Mouse (Mus musculus): ENCODE data around the gene Gm49661. TPM values are rescaled to one million over a fixed set of nuclear protein-coding genes. Genes with fewer than 3 reads are reported as not detected.

Gm49661 gene
- polyA plus RNA-seq, 1 experiment = not detected

DNA sequence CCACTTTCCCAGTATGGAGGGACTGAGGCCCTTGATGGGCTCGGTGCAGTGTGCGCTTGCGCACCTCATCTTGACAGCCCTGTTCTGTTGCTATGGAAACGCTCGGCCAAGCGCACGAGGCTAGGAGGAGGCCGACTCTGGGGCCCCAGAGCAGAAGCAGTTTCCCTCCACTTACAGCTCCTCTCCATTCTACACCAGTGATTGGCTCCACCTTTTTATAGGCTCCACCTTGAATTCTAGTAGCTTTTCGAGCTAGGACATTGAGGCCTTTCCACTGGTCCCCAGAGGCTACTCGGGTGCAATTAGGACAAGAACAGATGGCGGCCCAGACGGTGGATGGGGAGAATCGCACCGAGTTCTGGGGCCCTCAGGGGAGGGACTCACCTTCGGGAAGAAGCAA lies 34.4 kb downstream of the Gm49661 start:
- no peak for DNase-seq (ENCODE audit: low spot score)

- DNase-seq (ENCODE audit: low spot score) = no peak
These were observed 35.3 kb downstream of the Gm49661 start for GRCm38 (mm10) chr8:84933767-84934559.

- DNase-seq (ENCODE audit: low spot score) = no peak
These were observed 38.7 kb downstream of the Gm49661 start for GRCm38 (mm10) chr8:84930582-84930981.

DNA sequence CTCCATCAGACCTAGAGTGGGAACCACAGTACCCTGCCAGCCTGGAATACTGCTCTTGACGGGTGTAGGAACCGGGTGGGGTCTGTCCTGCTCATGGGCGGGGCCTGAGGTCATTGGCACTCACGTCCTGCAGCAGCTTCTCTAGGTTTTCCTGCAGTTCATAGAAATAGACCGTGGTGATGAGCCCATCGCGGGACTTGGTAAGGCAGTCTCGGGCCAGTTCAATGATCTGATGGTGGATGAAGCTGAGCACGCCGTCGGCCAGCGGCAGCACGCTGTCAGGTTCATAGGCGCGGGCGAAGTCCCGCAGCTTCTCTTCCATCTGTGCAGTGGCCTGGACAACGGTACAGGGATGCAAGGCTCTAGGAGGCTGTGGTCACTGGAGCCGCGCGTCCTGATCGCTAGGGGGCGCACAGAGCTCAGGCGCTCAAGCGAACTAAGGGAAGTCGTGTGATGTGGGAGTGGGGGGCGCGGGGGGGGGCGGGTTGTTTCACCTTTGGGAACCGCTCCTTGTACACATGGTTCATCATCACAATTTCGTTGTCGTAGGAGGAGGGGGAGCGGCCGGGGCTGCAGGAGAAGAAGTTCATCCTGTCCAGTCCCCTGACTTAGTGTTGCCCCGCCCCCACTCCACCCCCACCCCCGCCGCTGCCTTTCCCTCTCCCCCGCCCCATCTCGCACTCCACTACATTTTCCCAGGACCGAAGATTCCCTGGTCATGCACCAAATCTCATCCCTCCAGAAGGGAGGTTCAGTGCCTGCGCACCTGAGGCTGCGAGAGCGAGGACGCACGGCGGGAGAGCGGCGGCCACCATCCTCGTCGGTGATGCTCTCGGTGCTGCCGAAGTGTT lies 40.6 kb downstream of the Gm49661 start:
- no peak for DNase-seq (ENCODE audit: low spot score)

- DNase-seq (ENCODE audit: low spot score) = no peak
These were observed 41.7 kb downstream of the Gm49661 start for GRCm38 (mm10) chr8:84927513-84927912.

DNA sequence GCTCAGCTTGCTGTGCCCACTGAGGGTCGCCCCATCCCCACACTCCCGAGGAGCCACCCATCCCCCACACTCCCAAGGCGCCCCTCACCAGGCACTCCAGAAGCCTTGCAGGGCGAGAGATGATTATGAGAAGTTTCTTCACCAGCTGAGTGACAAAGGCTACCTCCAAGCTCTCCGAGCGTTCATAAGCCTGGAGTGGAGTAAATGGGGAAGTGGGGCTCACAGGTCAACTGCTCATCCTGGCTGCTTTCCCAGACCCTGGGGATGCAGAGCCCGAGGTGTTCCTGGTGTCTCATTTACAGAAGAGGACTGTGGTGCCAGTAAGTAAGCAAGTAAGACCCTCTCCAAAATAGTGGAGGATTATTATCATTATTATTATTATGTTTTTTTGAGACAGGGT lies 43.7 kb downstream of the Gm49661 start:
- DNase-seq (ENCODE audit: low spot score) = no peak

- no peak for DNase-seq (ENCODE audit: low spot score)
These were observed 47.6 kb downstream of the Gm49661 start for GRCm38 (mm10) chr8:84921596-84921995.

GRCm38 (mm10) chr8:84918646-84919045 lies 50.6 kb downstream of the Gm49661 start:
- no peak for DNase-seq (ENCODE audit: low spot score)

GRCm38 (mm10) chr8:84917781-84918180 lies 51.5 kb downstream of the Gm49661 start:
- DNase-seq (ENCODE audit: low spot score) = no peak

Other genes with a start within 250 kb of the Gm49661 start
- 1.0 and 1.2 TPM in 2 replicates for gene G430095P16Rik, start 246.4 kb downstream of the Gm49661 start, polyA plus RNA-seq (2012; rRNA removed)
- 21.7 and 77.0 TPM in 2 replicates for gene Nfix, start 169.1 kb downstream of the Gm49661 start, polyA plus RNA-seq (2012; rRNA removed)
- gene Dand5, start 146.6 kb downstream of the Gm49661 start, polyA plus RNA-seq (2012; rRNA removed) = 4.7 and 4.8 TPM in 2 replicates
- gene Gadd45gip1, start 137.9 kb downstream of the Gm49661 start, polyA plus RNA-seq (2012; rRNA removed) = 22.0 and 22.2 TPM in 2 replicates
- gene Rad23a, start 128.8 kb downstream of the Gm49661 start, polyA plus RNA-seq (2012; rRNA removed) = 63.3 and 69.9 TPM in 2 replicates
- 362 and 430 TPM in 2 replicates for gene Calr, start 122.5 kb downstream of the Gm49661 start, polyA plus RNA-seq (2012; rRNA removed)
- 39.2 and 51.4 TPM in 2 replicates for gene Farsa, start 112.4 kb downstream of the Gm49661 start, polyA plus RNA-seq (2012; rRNA removed)
- gene Syce2, start 97.3 kb downstream of the Gm49661 start, polyA plus RNA-seq (2012; rRNA removed) = 2.8 and 3.2 TPM in 2 replicates
- 31.4 and 33.1 TPM in 2 replicates for gene Gcdh, start 75.5 kb downstream of the Gm49661 start, polyA plus RNA-seq (2012; rRNA removed)
- 0.15 TPM in 2 replicates for gene Klf1, start 67.5 kb downstream of the Gm49661 start, polyA plus RNA-seq (2012; rRNA removed)
- 18.4 and 20.4 TPM in 2 replicates for gene Dnase2a, start 60.9 kb downstream of the Gm49661 start, polyA plus RNA-seq (2012; rRNA removed)
- gene Mast1, start 32.1 kb downstream of the Gm49661 start, polyA plus RNA-seq (2012; rRNA removed) = 0.17 and 0.19 TPM in 2 replicates
- not detected in 2 replicates for gene Rtbdn, start 22.4 kb downstream of the Gm49661 start, polyA plus RNA-seq (2012; rRNA removed)
- 215 and 231 TPM in 2 replicates for gene Prdx2, start 154 bp upstream of the Gm49661 start, polyA plus RNA-seq (2012; rRNA removed)
- gene Rnaseh2a, start 334 bp upstream of the Gm49661 start, polyA plus RNA-seq (2012; rRNA removed) = 49.4 and 49.5 TPM in 2 replicates
- 97.4 and 121 TPM in 2 replicates for gene Junb, start 9.3 kb upstream of the Gm49661 start, polyA plus RNA-seq (2012; rRNA removed)
- gene Hook2, start 21.2 kb upstream of the Gm49661 start, polyA plus RNA-seq (2012; rRNA removed) = 26.9 and 28.5 TPM in 2 replicates
- gene Best2, start 45.1 kb upstream of the Gm49661 start, polyA plus RNA-seq (2012; rRNA removed) = 0.04 TPM in 1 of 2 replicates, not detected in the other
- 113 and 136 TPM in 2 replicates for gene Asna1, start 55.8 kb upstream of the Gm49661 start, polyA plus RNA-seq (2012; rRNA removed)
- 109 and 140 TPM in 2 replicates for gene Trir, start 57.4 kb upstream of the Gm49661 start, polyA plus RNA-seq (2012; rRNA removed)
- gene Tnpo2, start 67.5 kb upstream of the Gm49661 start, polyA plus RNA-seq (2012; rRNA removed) = 50.0 and 53.0 TPM in 2 replicates
- 38.9 and 54.7 TPM in 2 replicates for gene Fbxw9, start 90.6 kb upstream of the Gm49661 start, polyA plus RNA-seq (2012; rRNA removed)
- 0.43 and 1.2 TPM in 2 replicates for gene Gm5741, start 98.5 kb upstream of the Gm49661 start, polyA plus RNA-seq (2012; rRNA removed)
- gene Dhps, start 102.3 kb upstream of the Gm49661 start, polyA plus RNA-seq (2012; rRNA removed) = 41.0 and 47.1 TPM in 2 replicates
- gene Wdr83os, start 111.3 kb upstream of the Gm49661 start, polyA plus RNA-seq (2012; rRNA removed) = 95.6 and 103 TPM in 2 replicates
- gene Wdr83, start 111.9 kb upstream of the Gm49661 start, polyA plus RNA-seq (2012; rRNA removed) = 35.8 and 45.7 TPM in 2 replicates
- 72.9 and 74.8 TPM in 2 replicates for gene Man2b1, start 113.8 kb upstream of the Gm49661 start, polyA plus RNA-seq (2012; rRNA removed)
- gene Zfp791, start 153.7 kb upstream of the Gm49661 start, polyA plus RNA-seq (2012; rRNA removed) = 3.9 and 4.3 TPM in 2 replicates
- gene Cks1brt, start 182.5 kb upstream of the Gm49661 start, polyA plus RNA-seq (2012; rRNA removed) = not detected in 2 replicates

Measured in urinary bladder, adult 2 months (tissue).